Mouse (Mus musculus): ENCODE measurements around the gene Hhipl1. TPM values are rescaled to one million over a fixed set of nuclear protein-coding genes. Genes with fewer than 3 reads are reported as not detected.

Hhipl1 gene
- polyA plus RNA-seq, 1 experiment from 2014 or later = 0.24 TPM

DNA sequence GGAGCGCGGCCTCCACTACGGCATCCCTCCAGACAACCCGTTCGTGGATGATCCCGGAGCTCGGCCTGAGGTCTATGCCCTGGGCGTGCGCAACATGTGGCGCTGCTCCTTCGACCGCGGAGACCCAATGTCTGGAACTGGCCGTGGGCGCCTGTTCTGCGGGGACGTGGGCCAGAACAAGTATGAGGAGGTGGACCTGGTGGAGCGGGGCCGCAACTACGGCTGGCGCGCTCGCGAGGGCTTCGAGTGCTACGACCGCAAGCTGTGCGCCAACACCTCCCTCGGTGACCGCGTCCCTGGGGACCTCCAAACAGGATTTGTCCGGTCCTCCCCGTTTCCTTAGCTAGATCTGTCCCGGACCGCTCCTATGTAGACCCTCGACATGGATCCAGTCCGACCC lies 12.4 kb downstream of the Hhipl1 start:
- Histone ChIP-seq H3K4me2 (replicated peaks; ENCODE audit: low read depth) (no peak overlapping the region), H3K9me3 (ENCODE audit: control insufficient read depth, low read length) (no peaks in the 10 kb centered on the region), H3K4me1 (replicated peaks; ENCODE audit: control insufficient read depth, insufficient read depth) (no peaks in the 10 kb centered on the region), H3K27me3 (ENCODE audit: control insufficient read depth, insufficient read depth, low read length) (peaks cover 2% of the 10 kb centered on the region; the same call in 1 of the 2 replicates), H3K9ac (ENCODE audit: low read length) (no peak overlapping the region), H3K27ac (replicated peaks) (no peak overlapping the region), H3K36me3 (ENCODE audit: control insufficient read depth, insufficient read depth, low read length) (no peaks in the 10 kb centered on the region), H3K4me3 (ENCODE audit: low read depth, low read length) (no peak overlapping the region)
- ATAC-seq (ENCODE audit: low FRiP score, low TSS enrichment) (no peak), DNase-seq (ENCODE audit: low spot score) (no peak)
- TF ChIP-seq EP300 (optimal IDR thresholded peaks at IDR 0.05) (no peak), CTCF (IDR thresholded peaks at IDR 0.05; ENCODE audit: low read depth) (no peak)
- 18% methylated on average over 37 of the region's 37 CpGs for WGBS

DNA sequence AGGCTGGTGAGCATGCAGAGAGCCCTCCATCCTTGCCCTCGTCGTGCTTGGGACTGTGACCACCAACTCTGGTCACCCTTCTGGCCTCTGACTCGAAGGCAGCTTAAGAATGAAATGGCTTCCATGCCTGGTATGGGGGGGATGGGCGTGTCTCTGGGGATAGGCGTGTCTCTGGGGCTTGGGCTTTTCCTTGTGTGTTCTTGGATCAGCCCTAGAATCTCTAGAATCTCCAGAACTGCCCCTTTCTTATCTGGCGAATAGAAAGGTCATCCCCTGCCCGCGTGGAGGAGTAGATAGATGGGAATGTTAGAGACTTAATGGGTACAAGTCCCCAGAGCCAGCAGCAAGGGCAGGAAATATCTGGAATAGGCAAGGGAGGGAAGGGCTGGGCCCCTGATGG lies 14.0 kb downstream of the Hhipl1 start:
- Histone ChIP-seq H3K27ac (replicated peaks) (no peak overlapping the region), H3K4me3 (ENCODE audit: low read depth, low read length) (no peak overlapping the region), H3K36me3 (ENCODE audit: control insufficient read depth, insufficient read depth, low read length) (no peaks in the 10 kb centered on the region), H3K4me2 (replicated peaks; ENCODE audit: low read depth) (no peak overlapping the region), H3K9ac (ENCODE audit: low read length) (no peak overlapping the region), H3K9me3 (ENCODE audit: control insufficient read depth, low read length) (no peaks in the 10 kb centered on the region), H3K4me1 (replicated peaks; ENCODE audit: control insufficient read depth, insufficient read depth) (no peaks in the 10 kb centered on the region), H3K27me3 (ENCODE audit: control insufficient read depth, insufficient read depth, low read length) (peaks cover 2% of the 10 kb centered on the region; the same call in 1 of the 2 replicates)
- 30% methylated on average over 8 of the region's 8 CpGs for WGBS
- ATAC-seq (ENCODE audit: low FRiP score, low TSS enrichment) (no peak), DNase-seq (ENCODE audit: low spot score) (no peak)
- TF ChIP-seq CTCF (IDR thresholded peaks at IDR 0.05; ENCODE audit: low read depth) (no peak), EP300 (optimal IDR thresholded peaks at IDR 0.05) (no peak)

DNA sequence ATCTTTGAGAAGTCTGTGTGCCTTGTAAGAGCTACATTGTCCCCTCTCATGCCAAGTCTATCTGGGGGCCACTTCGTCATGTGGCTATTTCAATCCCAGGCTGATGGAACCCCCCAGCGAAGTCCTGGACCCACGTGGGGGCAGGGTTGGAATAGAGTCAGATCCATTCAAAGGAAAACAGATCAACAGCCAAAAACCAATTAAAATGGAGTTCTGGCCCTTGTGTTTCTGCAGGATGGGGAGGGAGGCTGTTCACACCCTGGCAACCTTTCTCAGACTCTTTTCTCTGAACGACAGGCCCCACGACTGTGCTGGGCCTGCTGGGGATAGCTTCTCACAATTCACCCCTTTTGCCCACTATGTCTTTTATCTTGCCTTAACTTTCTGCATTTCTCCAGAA lies 20.3 kb downstream of the Hhipl1 start:
- TF ChIP-seq CTCF (IDR thresholded peaks at IDR 0.05; ENCODE audit: low read depth) (no peak), EP300 (optimal IDR thresholded peaks at IDR 0.05) (no peak)
- ATAC-seq (ENCODE audit: low FRiP score, low TSS enrichment) = no peak
- H3K27me3 ChIP-seq (ENCODE audit: control insufficient read depth, insufficient read depth, low read length) = no peaks in the 10 kb centered on the region

DNA sequence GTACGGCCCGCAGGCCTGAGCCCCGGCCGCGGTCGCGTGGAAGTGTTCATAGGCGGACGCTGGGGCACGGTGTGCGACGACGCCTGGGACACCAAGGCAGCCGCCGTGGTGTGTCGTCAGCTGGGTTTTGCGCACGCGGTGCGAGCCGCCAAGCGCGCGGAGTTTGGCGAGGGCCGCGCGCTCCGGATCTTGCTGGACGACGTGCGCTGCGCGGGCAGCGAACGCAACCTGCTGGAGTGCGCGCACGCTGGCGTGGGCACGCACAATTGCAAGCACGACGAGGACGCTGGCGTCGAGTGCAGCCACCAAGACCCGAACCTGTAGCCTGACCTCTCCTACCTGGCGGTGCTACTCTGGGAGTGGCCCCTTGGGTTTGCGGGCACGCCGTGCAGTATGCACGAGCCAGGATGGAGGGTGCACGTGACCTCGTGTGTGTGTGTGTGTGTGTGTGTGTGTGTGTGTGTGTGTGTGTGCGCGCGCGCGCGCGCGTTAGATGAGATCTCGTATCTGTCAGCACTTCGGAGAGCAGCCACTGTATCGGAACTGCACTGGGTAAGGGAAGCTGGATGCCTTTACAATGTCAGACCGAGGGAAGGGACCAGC lies 21.9 kb downstream of the Hhipl1 start:
- Histone ChIP-seq H3K9me3 (ENCODE audit: control insufficient read depth, low read length) (no peaks in the 10 kb centered on the region), H3K27ac (replicated peaks) (no peak overlapping the region), H3K4me1 (replicated peaks; ENCODE audit: control insufficient read depth, insufficient read depth) (0 out of 2 replicates have a peak, but pooled peaks cover 4% of the 10 kb centered on the region), H3K4me3 (ENCODE audit: low read depth, low read length) (peak overlapping the region; percentile 31), H3K36me3 (ENCODE audit: control insufficient read depth, insufficient read depth, low read length) (no peaks in the 10 kb centered on the region), H3K27me3 (ENCODE audit: control insufficient read depth, insufficient read depth, low read length) (no peaks in the 10 kb centered on the region), H3K9ac (ENCODE audit: low read length) (peak overlapping the region; percentile 31), H3K4me2 (replicated peaks; ENCODE audit: low read depth) (peak overlapping the region; percentile 61)
- TF ChIP-seq CTCF (IDR thresholded peaks at IDR 0.05; ENCODE audit: low read depth) = no peak
- no peak for TF ChIP-seq EP300 (optimal IDR thresholded peaks at IDR 0.05)
- WGBS = 1% methylated on average over 57 of the region's 66 CpGs
- DNase-seq (ENCODE audit: low spot score) = peak; percentile 56
- peak; percentile 63 for ATAC-seq (ENCODE audit: low FRiP score, low TSS enrichment)

More for the DNA sequence above, 20.3 kb downstream of the Hhipl1 start:
- no peak overlapping the region for H3K4me2 ChIP-seq (replicated peaks; ENCODE audit: low read depth)
- no peak overlapping the region for H3K27ac ChIP-seq (replicated peaks)
- no peaks in the 10 kb centered on the region for H3K9me3 ChIP-seq (ENCODE audit: control insufficient read depth, low read length)
- no peaks in the 10 kb centered on the region for H3K36me3 ChIP-seq (ENCODE audit: control insufficient read depth, insufficient read depth, low read length)
- no peak overlapping the region for H3K4me3 ChIP-seq (ENCODE audit: low read depth, low read length)
- 57% methylated on average over 5 of the region's 5 CpGs for WGBS
- H3K9ac ChIP-seq (ENCODE audit: low read length) = no peak overlapping the region
- DNase-seq (ENCODE audit: low spot score) = no peak
- 0 out of 2 replicates have a peak, but pooled peaks cover 4% of the 10 kb centered on the region for H3K4me1 ChIP-seq (replicated peaks; ENCODE audit: control insufficient read depth, insufficient read depth)

DNA sequence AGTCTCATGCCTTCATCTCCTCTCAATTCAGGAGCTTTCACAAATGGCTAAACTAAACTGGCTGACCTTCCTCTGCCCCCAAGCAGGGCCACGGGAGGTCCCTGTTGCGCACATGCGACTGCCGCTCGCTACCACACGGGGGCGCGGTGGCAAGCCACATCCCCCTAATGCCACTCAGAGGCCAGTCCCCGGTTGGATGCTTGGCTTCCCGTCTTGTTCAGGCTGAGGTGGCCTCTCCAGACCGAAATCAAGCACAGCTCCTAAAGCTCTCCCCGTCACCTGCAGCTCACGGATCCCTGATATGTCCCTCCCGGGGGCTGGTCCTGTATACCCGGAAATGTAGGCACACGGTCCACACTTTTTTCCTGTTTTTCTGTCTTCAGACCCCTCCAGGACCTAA lies 27.0 kb downstream of the Hhipl1 start:
- no peaks in the 10 kb centered on the region for H3K4me1 ChIP-seq (replicated peaks; ENCODE audit: control insufficient read depth, insufficient read depth)
- H3K9me3 ChIP-seq (ENCODE audit: control insufficient read depth, low read length) = no peaks in the 10 kb centered on the region
- ATAC-seq (ENCODE audit: low FRiP score, low TSS enrichment) = peak; percentile 56
- H3K9ac ChIP-seq (ENCODE audit: low read length) = peak overlapping the region; percentile 43; the same call in 1 of the 2 replicates
- TF ChIP-seq EP300 (optimal IDR thresholded peaks at IDR 0.05) (no peak), CTCF (IDR thresholded peaks at IDR 0.05; ENCODE audit: low read depth) (peak; percentile 99)
- no peaks in the 10 kb centered on the region for H3K27me3 ChIP-seq (ENCODE audit: control insufficient read depth, insufficient read depth, low read length)
- peak overlapping the region; percentile 98 for H3K4me2 ChIP-seq (replicated peaks; ENCODE audit: low read depth)
- H3K36me3 ChIP-seq (ENCODE audit: control insufficient read depth, insufficient read depth, low read length) = no peaks in the 10 kb centered on the region
- peak; percentile 89 for DNase-seq (ENCODE audit: low spot score)
- peak overlapping the region; percentile 41 for H3K4me3 ChIP-seq (ENCODE audit: low read depth, low read length)
- WGBS = 2% methylated on average over 16 of the region's 16 CpGs
- H3K27ac ChIP-seq (replicated peaks) = peak overlapping the region; percentile 70

DNA sequence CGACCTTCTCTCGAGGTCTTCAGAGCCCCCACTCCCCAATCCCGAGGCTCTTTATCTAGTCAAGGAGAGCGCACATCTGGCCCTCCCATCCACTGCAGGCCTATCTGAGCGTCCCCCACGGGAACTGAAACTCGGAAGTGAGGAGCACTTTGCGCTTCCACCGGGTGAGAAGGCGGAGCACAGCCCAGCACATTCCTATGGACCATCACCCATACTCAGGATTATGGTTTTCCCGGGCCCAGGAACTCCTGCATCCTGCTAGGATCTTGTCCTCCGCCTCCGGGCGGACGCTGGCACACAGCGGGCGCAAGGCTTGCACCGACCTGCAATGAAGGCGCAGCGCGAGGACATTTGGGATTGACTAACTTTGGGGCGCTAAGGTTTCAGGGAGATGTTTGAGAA lies 27.4 kb downstream of the Hhipl1 start:
- Histone ChIP-seq H3K9ac (ENCODE audit: low read length) (peak overlapping the region; percentile 43; the same call in 1 of the 2 replicates), H3K9me3 (ENCODE audit: control insufficient read depth, low read length) (no peaks in the 10 kb centered on the region), H3K4me3 (ENCODE audit: low read depth, low read length) (peak overlapping the region; percentile 41), H3K4me2 (replicated peaks; ENCODE audit: low read depth) (peak overlapping the region; percentile 98), H3K36me3 (ENCODE audit: control insufficient read depth, insufficient read depth, low read length) (no peaks in the 10 kb centered on the region), H3K4me1 (replicated peaks; ENCODE audit: control insufficient read depth, insufficient read depth) (no peaks in the 10 kb centered on the region), H3K27me3 (ENCODE audit: control insufficient read depth, insufficient read depth, low read length) (no peaks in the 10 kb centered on the region), H3K27ac (replicated peaks) (peak overlapping the region; percentile 70)
- 0% methylated on average over 22 of the region's 22 CpGs for WGBS
- peak; percentile 21 for ATAC-seq (ENCODE audit: low FRiP score, low TSS enrichment)
- no peak for TF ChIP-seq EP300 (optimal IDR thresholded peaks at IDR 0.05)
- TF ChIP-seq CTCF (IDR thresholded peaks at IDR 0.05; ENCODE audit: low read depth) = no peak
- DNase-seq (ENCODE audit: low spot score) = no peak
